Mouse (Mus musculus): Measurements from ENCODE around the gene Adh6b. TPM values are rescaled to one million over a fixed set of nuclear protein-coding genes. Genes with fewer than 3 reads are reported as not detected.

Gene Adh6b
- not detected for polyA plus RNA-seq (2014; fragmentation: Illumina TruSeq; extraction: RNeasy Lipid Tissue Mini Kit (QIAGEN cat#74804); ENCODE audit: low read depth, low replicate concordance)

DNA sequence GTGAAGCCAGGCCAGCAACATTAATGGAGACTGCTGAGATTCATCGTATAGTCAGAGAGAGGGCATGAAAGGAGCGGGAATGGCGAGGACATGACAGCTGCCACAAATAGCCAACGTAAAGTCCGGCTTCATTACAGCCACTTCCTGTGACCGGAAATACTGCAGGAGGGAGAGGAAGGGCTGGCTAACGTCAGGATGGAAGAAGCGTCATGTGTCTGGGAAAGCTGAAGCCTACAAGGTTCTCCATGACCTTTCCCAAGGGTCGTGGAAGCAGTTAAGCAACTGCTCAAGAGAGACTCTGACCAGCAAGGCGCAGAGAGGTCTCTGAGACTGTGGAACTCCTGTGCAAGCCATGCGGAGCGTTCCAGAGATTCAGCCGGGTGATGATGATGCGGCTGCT, at the start of gene Adh6b:
Adh6b (plus strand) TSS at position 305 of the 400 bp plus-strand sequence.

DNA sequence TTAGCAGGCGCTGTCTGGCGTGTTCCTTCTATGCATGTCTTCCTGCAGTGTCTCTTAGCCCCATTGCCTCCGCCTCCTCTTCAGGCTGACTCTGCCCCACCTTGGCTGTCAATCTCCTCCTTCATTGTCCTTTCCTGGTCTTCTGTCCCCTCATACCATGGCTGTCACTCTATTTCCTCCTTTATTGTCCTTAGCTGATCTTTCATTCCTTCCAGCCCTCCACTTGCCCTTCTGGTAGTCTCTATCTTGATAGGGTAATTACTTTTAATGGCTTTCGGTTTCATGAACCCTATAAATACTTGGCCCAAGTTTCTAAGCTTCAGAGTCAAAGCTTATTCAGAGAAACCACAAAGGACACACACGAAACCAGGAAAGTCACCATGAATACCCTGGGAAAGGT, 28.6 kb upstream of the Adh6b start, which contains the start of gene Adh6a:
Adh6a (plus strand) TSS at position 322 of the 400 bp plus-strand sequence.

Other genes starting within 250 kb of the Adh6b start
- gene Trmt10a, start 198.3 kb upstream of the Adh6b start, polyA plus RNA-seq (2014; fragmentation: Illumina TruSeq; extraction: RNeasy Lipid Tissue Mini Kit (QIAGEN cat#74804); ENCODE audit: low read depth, low replicate concordance) = 9.8 TPM
- 24.3 TPM for gene Mttp, start 196.8 kb upstream of the Adh6b start, polyA plus RNA-seq (2014; fragmentation: Illumina TruSeq; extraction: RNeasy Lipid Tissue Mini Kit (QIAGEN cat#74804); ENCODE audit: low read depth, low replicate concordance)
- gene 4930579F01Rik, start 147.9 kb upstream of the Adh6b start, polyA plus RNA-seq (2014; fragmentation: Illumina TruSeq; extraction: RNeasy Lipid Tissue Mini Kit (QIAGEN cat#74804); ENCODE audit: low read depth, low replicate concordance) = not detected
- gene Adh7, start 124.0 kb upstream of the Adh6b start, polyA plus RNA-seq (2014; fragmentation: Illumina TruSeq; extraction: RNeasy Lipid Tissue Mini Kit (QIAGEN cat#74804); ENCODE audit: low read depth, low replicate concordance) = 0.49 TPM
- gene Adh1, start 80.8 kb upstream of the Adh6b start, polyA plus RNA-seq (2014; fragmentation: Illumina TruSeq; extraction: RNeasy Lipid Tissue Mini Kit (QIAGEN cat#74804); ENCODE audit: low read depth, low replicate concordance) = 61.4 TPM
- gene Adh6a, start 28.5 kb upstream of the Adh6b start, polyA plus RNA-seq (2014; fragmentation: Illumina TruSeq; extraction: RNeasy Lipid Tissue Mini Kit (QIAGEN cat#74804); ENCODE audit: low read depth, low replicate concordance) = not detected
- not detected for gene Adh4, start 73.7 kb downstream of the Adh6b start, polyA plus RNA-seq (2014; fragmentation: Illumina TruSeq; extraction: RNeasy Lipid Tissue Mini Kit (QIAGEN cat#74804); ENCODE audit: low read depth, low replicate concordance)
- gene Adh5, start 101.3 kb downstream of the Adh6b start, polyA plus RNA-seq (2014; fragmentation: Illumina TruSeq; extraction: RNeasy Lipid Tissue Mini Kit (QIAGEN cat#74804); ENCODE audit: low read depth, low replicate concordance) = 233 TPM
- 73.4 TPM for gene Metap1, start 147.7 kb downstream of the Adh6b start, polyA plus RNA-seq (2014; fragmentation: Illumina TruSeq; extraction: RNeasy Lipid Tissue Mini Kit (QIAGEN cat#74804); ENCODE audit: low read depth, low replicate concordance)
- gene Eif4e, start 184.4 kb downstream of the Adh6b start, polyA plus RNA-seq (2014; fragmentation: Illumina TruSeq; extraction: RNeasy Lipid Tissue Mini Kit (QIAGEN cat#74804); ENCODE audit: low read depth, low replicate concordance) = 251 TPM